Mouse (Mus musculus): Measurements from ENCODE around the gene Milr1. TPM values are rescaled to one million over a fixed set of nuclear protein-coding genes. Genes with fewer than 3 reads are reported as not detected.
"Not testable (repeated sequence)": the region's sequence is repeated elsewhere in the genome, so short reads cannot be mapped to it uniquely, and the experiment has no call there.

The Milr1 gene
- polyA plus RNA-seq, 1 experiment: not detected

DNA sequence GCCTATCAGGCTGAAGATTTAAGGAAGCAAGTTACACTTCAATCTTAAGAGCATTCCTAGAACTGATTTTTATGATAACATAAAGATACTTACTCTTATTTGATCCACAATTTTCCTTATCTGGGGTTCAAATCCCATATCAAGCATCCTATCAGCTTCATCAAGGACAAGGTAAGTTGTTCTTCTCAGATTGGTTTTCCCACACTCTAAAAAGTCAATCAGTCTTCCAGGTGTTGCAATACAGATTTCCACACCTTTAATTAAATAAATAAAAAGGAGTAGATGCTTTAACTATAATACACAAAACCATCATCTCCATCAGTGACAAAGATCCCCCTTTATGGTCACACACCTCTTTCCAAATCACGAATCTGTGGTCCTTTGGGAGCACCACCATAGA, 34.0 kb downstream of the Milr1 start:
- 15% methylated on average over 1 of the region's 1 CpGs for WGBS
- Histone ChIP-seq H3K27ac (ENCODE audit: insufficient read depth, low read depth, low read length) (no peak overlapping the region), H3K4me3 (ENCODE audit: insufficient read depth, low read depth, low read length) (no peak overlapping the region), H3K4me1 (ENCODE audit: control insufficient read depth, insufficient read depth, low read length) (no peaks in the 10 kb centered on the region)
- TF ChIP-seq CTCF (IDR thresholded peaks at IDR 0.05; ENCODE audit: insufficient read depth, low read depth, low read length) (no peak), POLR2A (IDR thresholded peaks at IDR 0.05; ENCODE audit: insufficient read depth, low read depth, low read length) (no peak)

DNA sequence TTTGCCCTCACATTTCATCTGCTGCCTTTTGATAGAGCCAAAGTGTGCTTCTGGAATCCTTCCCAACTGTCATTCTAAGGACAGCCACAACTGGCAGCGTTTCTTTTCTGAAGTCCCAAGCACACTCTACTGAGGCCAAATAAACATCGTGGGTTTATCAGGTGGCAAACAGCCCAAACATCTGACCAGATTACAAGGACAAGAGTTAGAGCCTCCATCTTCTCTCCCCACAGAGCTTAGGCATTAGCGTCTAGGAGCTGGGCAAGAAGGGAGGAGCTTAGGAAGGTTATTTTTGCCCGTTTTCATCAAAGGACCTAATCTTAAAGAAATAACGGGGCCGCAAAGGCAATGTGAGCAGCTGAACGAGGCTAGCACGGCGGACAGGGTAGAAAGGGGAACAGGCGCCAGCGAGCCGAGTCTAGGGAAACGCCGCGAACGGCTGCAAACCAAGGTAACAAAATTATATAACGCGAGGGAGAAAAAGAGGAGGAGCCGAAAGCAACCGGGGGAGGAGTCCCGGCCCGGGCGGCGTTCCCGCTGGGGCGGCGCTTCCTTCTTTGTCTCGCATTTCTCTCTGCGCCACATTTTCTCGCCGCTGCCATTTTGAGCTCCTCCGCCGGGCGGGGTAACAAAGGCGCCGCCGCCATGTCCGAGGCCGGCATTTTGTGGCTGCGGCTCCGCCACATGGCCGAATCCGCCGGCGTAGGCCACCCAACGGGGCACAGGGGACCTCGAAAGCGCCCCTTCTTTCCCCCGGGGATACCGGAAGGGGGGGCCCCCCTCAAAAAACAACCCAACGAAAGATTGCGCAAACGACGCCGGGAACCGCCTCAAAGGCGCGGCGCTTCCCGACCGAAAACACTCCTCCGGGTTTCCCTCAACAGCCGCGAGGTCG, 36.4 kb downstream of the Milr1 start:
- Histone ChIP-seq H3K4me3 (ENCODE audit: insufficient read depth, low read depth, low read length) (peak overlapping the region; percentile 96), H3K4me1 (ENCODE audit: control insufficient read depth, insufficient read depth, low read length) (no peaks in the 10 kb centered on the region), H3K27ac (ENCODE audit: insufficient read depth, low read depth, low read length) (peak overlapping the region; percentile 98)
- TF ChIP-seq CTCF (IDR thresholded peaks at IDR 0.05; ENCODE audit: insufficient read depth, low read depth, low read length): no peak
- TF ChIP-seq POLR2A (IDR thresholded peaks at IDR 0.05; ENCODE audit: insufficient read depth, low read depth, low read length): peak; percentile 54; the same call in 1 of the 2 replicates
- under 1% methylated on average over 65 of the region's 65 CpGs for WGBS

DNA sequence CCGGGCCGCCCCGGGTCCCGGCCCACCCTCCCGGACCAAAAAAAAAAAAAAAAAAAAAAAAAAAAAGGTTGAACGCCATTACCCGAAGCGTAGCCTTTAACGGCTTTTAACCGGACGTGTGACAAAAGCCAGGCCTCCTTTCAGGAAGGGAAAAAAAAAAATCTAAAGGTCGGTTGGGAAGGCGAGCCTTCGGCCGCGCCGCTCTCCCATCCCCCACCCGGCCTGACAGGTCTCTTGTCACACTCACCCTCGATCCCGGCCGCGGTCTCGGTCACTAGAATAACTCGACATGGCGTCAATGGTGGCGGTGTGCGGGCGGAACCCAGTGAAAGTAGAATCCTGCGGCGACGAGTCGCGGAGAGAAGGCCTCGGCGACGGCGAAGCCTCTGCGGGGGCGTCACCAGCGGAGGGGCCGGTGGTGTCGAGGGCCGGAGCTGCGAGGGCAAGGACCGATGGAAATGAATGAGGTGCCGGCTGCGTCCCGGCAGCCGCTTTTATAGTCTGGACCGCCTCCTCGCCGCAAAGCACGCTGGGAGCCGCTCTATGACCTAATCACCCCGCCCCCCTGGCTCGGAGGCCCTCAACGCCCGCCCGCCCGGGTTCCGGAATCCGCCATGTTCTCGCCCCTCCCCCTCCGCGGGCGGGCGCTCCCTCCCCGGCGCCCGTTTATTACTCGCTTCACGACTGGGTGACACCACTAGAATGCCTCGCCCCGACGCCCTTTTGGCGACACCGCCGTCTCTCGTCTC, 37.2 kb downstream of the Milr1 start:
- H3K27ac ChIP-seq (ENCODE audit: insufficient read depth, low read depth, low read length): peak overlapping the region; percentile 99
- peak; percentile 97 for TF ChIP-seq POLR2A (IDR thresholded peaks at IDR 0.05; ENCODE audit: insufficient read depth, low read depth, low read length)
- no peak for TF ChIP-seq CTCF (IDR thresholded peaks at IDR 0.05; ENCODE audit: insufficient read depth, low read depth, low read length)
- H3K4me3 ChIP-seq (ENCODE audit: insufficient read depth, low read depth, low read length): peak overlapping the region; percentile 96
- no peaks in the 10 kb centered on the region for H3K4me1 ChIP-seq (ENCODE audit: control insufficient read depth, insufficient read depth, low read length)
- WGBS: under 1% methylated on average over 78 of the region's 79 CpGs

DNA sequence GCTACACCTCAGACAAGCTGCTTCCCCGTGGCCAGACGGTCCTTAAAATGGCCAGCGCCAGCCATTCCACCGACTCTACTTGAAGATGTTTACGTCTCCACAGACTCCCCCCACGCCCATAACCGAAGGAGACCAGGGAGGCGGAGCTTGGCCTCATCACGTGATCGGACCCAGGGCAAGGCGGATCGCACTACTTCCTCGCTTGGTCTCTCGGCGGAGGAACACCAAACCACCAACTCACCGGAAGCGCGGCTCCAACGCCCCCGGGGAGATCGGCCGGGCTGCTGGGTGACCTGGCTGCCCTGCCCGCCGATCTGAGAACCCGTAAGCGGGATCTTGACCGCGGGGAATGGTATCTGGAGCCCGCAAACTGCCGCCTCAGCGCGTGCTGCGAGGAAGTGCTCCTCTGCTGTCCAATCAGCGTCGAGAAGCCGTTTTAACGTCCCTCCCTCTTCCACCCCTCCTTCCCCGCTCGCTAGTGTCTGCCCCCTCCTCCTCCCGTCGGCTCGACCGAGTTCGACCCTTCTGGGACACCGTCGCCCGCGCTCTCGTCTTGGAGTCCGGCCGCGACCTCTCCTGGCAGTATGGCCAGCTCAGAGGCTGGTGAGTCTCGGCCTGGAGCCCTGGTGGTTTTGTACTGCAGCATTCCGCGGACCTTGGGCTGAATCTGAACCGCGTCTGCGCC, 37.9 kb downstream of the Milr1 start, which contains the start of the genes Ddx5 and Cep95:
TSS of gene Ddx5 (minus strand) at position 411 of the 685 bp plus-strand sequence.
TSS of gene Cep95 (plus strand) at position 478 of the 685 bp plus-strand sequence.
- Histone ChIP-seq H3K4me1 (ENCODE audit: control insufficient read depth, insufficient read depth, low read length) (no peaks in the 10 kb centered on the region), H3K27ac (ENCODE audit: insufficient read depth, low read depth, low read length) (peak within 1 kb of the TSS; percentile 99), H3K4me3 (ENCODE audit: insufficient read depth, low read depth, low read length) (peak within 1 kb of the TSS; percentile 96)
- TF ChIP-seq CTCF (IDR thresholded peaks at IDR 0.05; ENCODE audit: insufficient read depth, low read depth, low read length) (no peak), POLR2A (IDR thresholded peaks at IDR 0.05; ENCODE audit: insufficient read depth, low read depth, low read length) (peak; percentile 68)
- under 1% methylated on average over 58 of the region's 58 CpGs for WGBS

DNA sequence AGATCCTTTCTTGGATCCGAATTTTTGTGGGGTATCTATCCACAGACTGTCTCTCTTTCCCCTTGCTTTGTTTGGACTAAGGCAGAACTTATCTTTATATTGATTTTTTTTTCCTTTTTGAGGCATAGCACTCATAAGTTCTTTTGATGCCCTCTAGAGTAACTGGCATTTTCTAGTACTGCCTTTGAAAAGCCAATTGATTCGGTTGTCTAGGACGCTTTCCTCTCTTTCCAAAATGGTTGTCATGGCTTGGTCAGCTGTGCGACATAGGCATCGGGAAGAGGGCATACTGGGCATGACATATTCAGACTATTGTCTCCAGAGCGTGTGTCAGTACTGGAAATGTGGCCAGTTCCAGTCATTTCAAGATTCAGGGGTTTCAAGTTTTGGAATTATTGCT, 38.6 kb downstream of the Milr1 start:
- H3K4me3 ChIP-seq (ENCODE audit: insufficient read depth, low read depth, low read length): peak overlapping the region; percentile 80
- under 1% methylated on average over 6 of the region's 6 CpGs for WGBS
- peak overlapping the region; percentile 74 for H3K27ac ChIP-seq (ENCODE audit: insufficient read depth, low read depth, low read length)
- TF ChIP-seq POLR2A (IDR thresholded peaks at IDR 0.05; ENCODE audit: insufficient read depth, low read depth, low read length) (no peak), CTCF (IDR thresholded peaks at IDR 0.05; ENCODE audit: insufficient read depth, low read depth, low read length) (no peak)
- H3K4me1 ChIP-seq (ENCODE audit: control insufficient read depth, insufficient read depth, low read length): no peaks in the 10 kb centered on the region

DNA sequence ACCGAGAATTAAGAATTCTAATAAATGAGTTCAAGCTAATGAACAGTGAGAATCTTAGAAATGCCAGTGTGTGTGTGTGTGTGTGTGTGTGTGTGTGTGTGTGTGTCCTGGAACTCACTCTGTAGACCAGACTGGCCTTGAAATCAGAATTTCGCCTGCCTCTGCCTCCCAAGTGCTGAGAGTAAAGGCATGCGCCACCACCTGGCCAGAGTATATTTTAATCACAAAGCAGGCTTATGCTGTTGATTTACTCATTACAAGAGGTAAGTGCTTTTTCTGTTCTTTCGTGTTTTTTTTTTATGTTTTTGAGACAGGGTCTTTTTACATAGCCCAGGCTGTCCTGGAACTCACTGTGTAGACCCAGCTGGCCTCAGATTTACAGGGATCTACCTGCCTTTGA, 42.8 kb downstream of the Milr1 start:
- Histone ChIP-seq H3K4me1 (ENCODE audit: control insufficient read depth, insufficient read depth, low read length) (no peaks in the 10 kb centered on the region), H3K27ac (ENCODE audit: insufficient read depth, low read depth, low read length) (no peak overlapping the region), H3K4me3 (ENCODE audit: insufficient read depth, low read depth, low read length) (no peak overlapping the region)
- WGBS: 68% methylated on average over 4 of the region's 4 CpGs
- TF ChIP-seq CTCF (IDR thresholded peaks at IDR 0.05; ENCODE audit: insufficient read depth, low read depth, low read length): no peak

DNA sequence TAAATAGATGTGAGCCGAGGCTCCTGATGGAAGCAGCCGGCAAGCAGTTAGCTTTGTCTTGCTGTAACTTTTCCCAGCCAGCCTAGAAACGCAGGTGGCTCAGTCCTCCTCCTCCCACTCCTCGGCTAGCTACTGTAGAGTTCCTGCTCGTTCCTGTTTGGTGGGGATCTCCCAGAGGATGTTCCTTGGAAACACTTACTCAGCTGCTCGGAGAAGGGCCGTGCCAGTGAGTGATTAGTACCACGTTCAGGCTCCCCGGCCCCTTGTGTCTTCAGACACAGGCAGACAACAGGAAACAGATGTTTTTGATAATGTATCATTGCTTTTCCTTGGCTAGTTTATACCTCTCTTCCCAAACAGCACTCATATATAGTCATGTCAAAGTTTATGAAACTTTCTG, 44.7 kb downstream of the Milr1 start:
- 39% methylated on average over 9 of the region's 9 CpGs for WGBS
- Histone ChIP-seq H3K27ac (ENCODE audit: insufficient read depth, low read depth, low read length) (no peak overlapping the region), H3K4me3 (ENCODE audit: insufficient read depth, low read depth, low read length) (no peak overlapping the region), H3K4me1 (ENCODE audit: control insufficient read depth, insufficient read depth, low read length) (no peaks in the 10 kb centered on the region)
- no peak for TF ChIP-seq POLR2A (IDR thresholded peaks at IDR 0.05; ENCODE audit: insufficient read depth, low read depth, low read length)
- no peak for TF ChIP-seq CTCF (IDR thresholded peaks at IDR 0.05; ENCODE audit: insufficient read depth, low read depth, low read length)

DNA sequence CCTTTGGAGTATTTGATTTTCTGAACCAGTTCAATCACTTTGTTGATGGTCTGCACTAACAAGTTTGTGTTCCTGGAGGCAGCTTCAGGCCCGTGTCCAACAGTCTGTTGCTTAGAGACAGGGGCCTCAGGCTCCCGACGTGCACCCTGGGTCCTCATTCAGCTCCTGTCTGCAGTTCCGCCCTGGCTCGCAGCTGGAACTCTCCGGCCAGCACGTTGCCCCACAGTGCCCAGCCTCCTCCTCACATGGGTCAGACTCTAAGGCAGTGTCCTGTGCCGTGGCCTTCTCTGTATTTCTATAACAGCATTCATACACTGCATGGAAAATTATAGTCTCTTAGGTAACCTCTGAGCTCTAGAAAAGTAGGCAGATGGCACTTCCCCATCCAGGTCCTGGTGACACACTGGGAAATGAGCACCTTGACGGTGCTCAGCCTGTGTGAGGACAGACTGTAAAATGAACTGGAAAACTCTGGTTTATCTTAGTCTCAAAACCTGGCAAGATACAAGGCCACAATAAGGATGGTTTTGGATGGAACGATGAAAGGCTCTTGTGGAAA, 51.1 kb downstream of the Milr1 start:
- TF ChIP-seq POLR2A (IDR thresholded peaks at IDR 0.05; ENCODE audit: insufficient read depth, low read depth, low read length) (no peak), CTCF (IDR thresholded peaks at IDR 0.05; ENCODE audit: insufficient read depth, low read depth, low read length) (no peak)
- Histone ChIP-seq H3K4me3 (ENCODE audit: insufficient read depth, low read depth, low read length) (no peak overlapping the region), H3K27ac (ENCODE audit: insufficient read depth, low read depth, low read length) (no peak overlapping the region), H3K4me1 (ENCODE audit: control insufficient read depth, insufficient read depth, low read length) (no peaks in the 10 kb centered on the region)
- 44% methylated on average over 10 of the region's 10 CpGs for WGBS

DNA sequence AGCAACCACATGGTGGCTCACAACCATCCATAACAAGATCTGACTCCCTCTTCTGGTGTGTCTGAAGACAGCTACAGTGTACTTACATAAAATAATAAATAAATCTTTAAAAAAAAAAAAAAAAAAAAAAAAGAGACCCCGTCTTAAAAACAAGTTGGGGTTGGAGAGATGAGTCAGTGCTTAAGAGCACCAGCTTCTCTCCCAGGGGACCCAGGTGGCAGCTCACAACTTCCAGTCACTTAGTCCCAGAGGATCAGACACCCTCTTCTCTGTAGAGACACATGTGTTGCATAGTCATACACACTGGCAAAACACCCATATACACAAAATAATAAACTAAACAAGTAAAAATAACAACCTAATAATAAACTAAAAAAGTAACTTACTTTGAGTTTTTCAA, 56.4 kb downstream of the Milr1 start:
- H3K27ac ChIP-seq (ENCODE audit: insufficient read depth, low read depth, low read length); H3K4me3 ChIP-seq (ENCODE audit: insufficient read depth, low read depth, low read length); H3K4me1 ChIP-seq (ENCODE audit: control insufficient read depth, insufficient read depth, low read length): not testable (repeated sequence)
- WGBS: 53% methylated on average over 1 of the region's 1 CpGs

Data from olfactory bulb, adult 2 months (tissue).